Mouse (Mus musculus): Measurements from ENCODE around the gene Lmna.
A peak's percentile ranks its signal among the peaks of the same experiment; 100 is the strongest.

The Lmna gene

DNA sequence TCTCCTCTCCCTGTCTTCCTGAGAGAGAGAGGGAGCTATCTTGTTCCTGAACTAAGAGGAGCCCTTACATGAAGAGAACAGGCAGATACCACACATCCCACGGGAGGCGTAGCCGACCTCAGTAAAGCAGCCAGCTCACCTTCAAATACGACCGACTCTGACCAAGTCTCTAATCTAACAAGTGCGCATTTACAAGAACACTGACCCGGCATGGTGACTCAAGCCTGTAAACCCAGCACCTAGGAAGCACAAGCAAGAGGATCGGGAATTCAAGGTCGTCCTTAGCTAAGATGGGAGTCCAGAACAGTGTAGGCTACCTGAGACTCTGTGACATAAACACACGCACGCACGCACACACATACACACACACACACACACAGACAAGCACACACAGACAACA, 67.3 kb downstream of the Lmna start:
- no peak for DNase-seq

DNA sequence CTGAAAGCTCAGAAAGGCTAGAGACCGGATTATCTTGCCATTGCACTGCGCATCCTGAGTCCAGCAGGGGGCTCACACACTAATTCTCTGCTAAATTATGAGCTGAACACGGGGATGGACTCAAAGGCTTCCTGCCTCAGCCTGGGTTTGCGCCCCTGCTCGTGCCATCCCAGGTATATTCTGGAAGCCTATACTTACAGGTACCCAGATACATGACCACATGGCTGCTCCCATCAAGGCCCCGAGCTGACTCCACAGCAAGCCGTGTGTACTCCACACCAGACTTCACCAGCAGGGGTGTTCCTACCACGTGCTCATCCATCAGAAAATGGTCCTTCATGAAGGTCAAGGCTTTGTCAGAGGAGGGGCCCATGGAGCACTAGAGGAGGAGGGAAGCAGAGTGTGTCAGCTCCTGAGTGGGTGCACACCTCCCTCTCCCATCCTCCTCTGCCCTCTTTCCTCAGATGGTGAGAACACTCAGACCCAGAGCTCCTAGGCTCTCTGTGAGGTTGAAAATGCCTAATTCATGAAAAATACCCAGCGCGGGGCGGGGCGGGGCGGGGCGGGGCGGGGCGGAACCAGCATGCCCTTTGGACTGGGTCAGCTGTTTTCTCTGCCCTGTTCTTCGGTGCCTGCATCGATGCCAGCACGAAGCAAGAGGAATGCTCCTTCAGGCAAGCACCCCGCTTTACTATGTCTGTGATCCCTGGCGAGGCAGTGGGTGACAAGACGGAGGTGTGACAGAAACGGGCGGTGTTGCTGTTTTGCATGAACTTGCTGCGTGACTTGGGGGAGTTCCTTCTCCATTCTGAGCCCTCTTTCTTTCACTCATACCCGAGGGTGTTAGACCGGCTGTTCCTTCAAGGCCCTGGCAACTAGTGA, 69.0 kb downstream of the Lmna start:
- DNase-seq, result no peak

DNA sequence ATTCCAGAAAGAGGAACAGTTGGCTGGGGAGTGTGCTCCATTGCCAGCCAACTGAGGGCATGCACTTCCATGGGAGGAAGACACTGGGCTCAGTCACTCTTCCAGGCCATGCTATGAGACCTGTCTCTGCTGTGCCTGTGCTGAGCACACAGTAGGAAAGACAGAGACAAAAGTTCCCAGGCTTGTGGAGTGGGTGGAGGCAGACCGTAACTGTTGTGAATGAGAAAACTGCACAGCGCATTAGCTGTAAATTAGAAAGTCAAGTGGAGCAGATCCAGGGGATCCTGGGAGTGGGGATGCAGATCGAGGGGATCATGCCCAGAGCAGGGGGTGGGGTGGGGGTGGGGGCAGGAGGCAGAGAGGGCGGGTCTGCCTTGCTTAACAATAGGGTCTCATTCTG, 70.2 kb downstream of the Lmna start:
- DNase-seq, result no peak

DNA sequence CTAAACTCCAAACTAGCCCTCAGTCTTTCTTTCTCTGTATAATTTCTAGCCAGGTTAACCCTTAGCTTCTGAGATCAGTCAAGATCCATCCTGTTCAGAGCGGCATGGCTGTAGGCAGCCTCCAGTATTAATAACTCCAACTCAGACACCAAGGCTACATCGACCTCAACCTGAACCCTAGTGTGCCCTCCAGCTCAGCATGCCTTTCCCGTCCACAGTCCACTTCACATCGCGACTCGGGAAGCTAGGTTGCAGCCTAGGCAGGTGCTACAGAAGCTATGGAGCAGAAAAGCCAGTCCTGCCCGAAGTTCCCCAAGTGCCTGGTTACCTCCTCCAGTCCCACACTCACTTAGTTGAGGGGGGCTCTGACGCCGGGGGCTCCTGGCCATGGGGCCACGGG, 72.3 kb downstream of the Lmna start:
- no peak for DNase-seq

DNA sequence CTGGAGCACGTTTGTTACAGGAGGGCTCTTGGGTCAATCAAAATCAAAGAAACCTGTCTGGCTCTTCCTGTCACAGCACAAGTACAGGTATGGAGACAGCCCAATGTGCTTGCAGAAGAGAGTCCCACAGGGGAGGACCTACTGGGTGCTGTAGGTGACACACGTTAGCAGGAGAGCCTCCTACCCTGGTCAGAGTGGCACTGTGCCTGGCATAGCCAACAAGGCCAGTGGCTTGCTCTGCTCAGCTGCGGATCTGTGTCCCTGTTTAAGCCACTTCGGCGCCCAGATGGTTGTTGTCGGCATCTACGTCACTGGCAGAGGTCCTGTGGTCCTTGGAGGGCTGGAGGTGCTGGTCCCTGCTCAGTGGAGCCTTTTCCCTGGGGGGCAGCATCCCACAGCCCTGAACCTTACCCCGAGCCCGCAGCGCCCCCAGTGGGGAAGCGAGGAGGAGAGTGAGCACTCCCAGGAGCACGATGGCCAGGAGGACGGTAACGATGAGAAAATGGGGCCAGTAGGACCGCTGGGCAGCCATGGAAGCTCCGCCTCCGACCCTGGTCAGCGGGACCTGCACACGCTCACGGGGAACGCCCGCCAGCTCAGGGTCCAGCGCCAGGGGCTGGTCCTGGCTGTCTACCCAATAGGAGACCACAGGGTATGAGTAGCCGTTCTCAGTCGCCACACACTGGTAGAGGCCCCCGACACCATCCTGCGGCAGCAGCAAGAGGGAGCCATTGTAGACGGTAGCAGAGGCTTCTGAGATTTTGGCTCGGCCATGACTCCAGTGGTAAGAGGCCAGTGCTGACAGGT, 73.2 kb downstream of the Lmna start:
- DNase-seq, result peak; percentile 83

DNA sequence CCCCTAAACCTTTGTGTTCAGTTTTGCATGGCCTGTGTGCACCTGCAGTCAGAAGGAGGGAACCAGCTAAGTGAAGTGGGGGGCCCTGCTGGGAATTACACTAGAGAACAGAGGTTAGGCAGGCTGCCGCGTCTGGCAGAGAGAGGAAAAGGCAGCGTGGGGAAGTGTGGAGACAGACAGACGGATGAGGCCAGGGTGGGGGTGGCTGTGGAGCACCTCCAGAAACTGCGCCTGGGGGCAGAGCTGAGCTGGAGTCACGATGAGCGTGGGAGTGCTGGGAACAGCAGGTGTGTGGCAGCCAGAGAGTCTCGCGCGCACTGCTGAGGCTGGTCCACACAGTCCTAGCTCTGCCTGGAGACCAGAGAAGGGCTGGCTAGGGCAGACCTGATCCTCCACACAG, 74.2 kb downstream of the Lmna start:
- no peak for DNase-seq

Measured in cerebellum, adult 9-10 months (tissue).